In genomic region chr9:121950418-121951113, GRCm38 (mm10) we compare ENCODE assay signal across 8 mouse cellular contexts. TPM values are rescaled to one million over a fixed set of nuclear protein-coding genes. Genes with fewer than 3 reads are reported as not detected.
DNase-seq lines count a peak whose midpoint lies in the region; ATAC-seq lines count a peak whose summit lies in the region.

Fam198a (plus strand) TSS chr9:121950988.

- peak within 1 kb of the TSS; percentile 64 for H3K27ac ChIP-seq in hindbrain, embryonic 13.5 days
- H3K27ac ChIP-seq in limb, embryonic 15.5 days: peak within 1 kb of the TSS; percentile 87
- H3K27ac ChIP-seq in midbrain, embryonic 15.5 days: peak within 1 kb of the TSS; percentile 45; the same call in 1 of the 2 replicates

- peak; percentile 49 for DNase-seq in embryo, embryonic 10 days (ENCODE audit: low spot score)
- DNase-seq in embryo, embryonic 9.5 days (ENCODE audit: extremely low spot score): no peak
- DNase-seq in cerebellum, adult 9-10 months: peak; percentile 54
- peak; percentile 41 to 59 for DNase-seq in gastrocnemius, adult 8-10 months (ENCODE audit: low spot score in 2 of 2)
- DNase-seq in thymus, postnatal 0 days (ENCODE audit: low spot score): no peak

- peaks cover 17% of the 10 kb centered on the region for H3K4me1 ChIP-seq in hindbrain, embryonic 13.5 days (replicated peaks)
- H3K4me1 ChIP-seq in limb, embryonic 15.5 days: peaks cover 42% of the 10 kb centered on the region
- H3K4me1 ChIP-seq in midbrain, embryonic 15.5 days: peaks cover 11% of the 10 kb centered on the region

- H3K9ac ChIP-seq in hindbrain, embryonic 13.5 days: peak within 1 kb of the TSS; percentile 54
- H3K9ac ChIP-seq in limb, embryonic 15.5 days: peak within 1 kb of the TSS; percentile 34
- H3K9ac ChIP-seq in midbrain, embryonic 15.5 days: no peak within 1 kb of the TSS

- no peaks in the 10 kb centered on the region for H3K9me3 ChIP-seq in hindbrain, embryonic 13.5 days
- H3K9me3 ChIP-seq in limb, embryonic 15.5 days: no peaks in the 10 kb centered on the region
- no peaks in the 10 kb centered on the region for H3K9me3 ChIP-seq in midbrain, embryonic 15.5 days

- peak within 1 kb of the TSS; percentile 47 for H3K4me2 ChIP-seq in hindbrain, embryonic 13.5 days
- peak within 1 kb of the TSS; percentile 53 for H3K4me2 ChIP-seq in limb, embryonic 15.5 days
- peak within 1 kb of the TSS; percentile 38 for H3K4me2 ChIP-seq in midbrain, embryonic 15.5 days

- H3K4me3 ChIP-seq in hindbrain, embryonic 13.5 days: peak within 1 kb of the TSS; percentile 15
- H3K4me3 ChIP-seq in limb, embryonic 15.5 days: peak within 1 kb of the TSS; percentile 41
- 0 out of 2 replicates have a peak within 1 kb of the TSS, but pooled peaks have one; percentile 2 for H3K4me3 ChIP-seq in midbrain, embryonic 15.5 days

- 0 out of 2 replicates have a peak, but pooled peaks cover 2% of the 10 kb centered on the region for H3K27me3 ChIP-seq in hindbrain, embryonic 13.5 days
- H3K27me3 ChIP-seq in limb, embryonic 15.5 days: no peaks in the 10 kb centered on the region
- H3K27me3 ChIP-seq in midbrain, embryonic 15.5 days (replicated peaks): no peaks in the 10 kb centered on the region

- WGBS in hindbrain, embryonic 13.5 days: 10% methylated on average over 14 of the region's 14 CpGs
- 4% methylated on average over 14 of the region's 14 CpGs for WGBS in limb, embryonic 15.5 days
- 8% methylated on average over 14 of the region's 14 CpGs for WGBS in midbrain, embryonic 15.5 days

- H3K36me3 ChIP-seq in hindbrain, embryonic 13.5 days: no peaks in the 10 kb centered on the region
- H3K36me3 ChIP-seq in limb, embryonic 15.5 days: no peaks in the 10 kb centered on the region
- no peaks in the 10 kb centered on the region for H3K36me3 ChIP-seq in midbrain, embryonic 15.5 days (replicated peaks)

- ATAC-seq in hindbrain, embryonic 13.5 days (ENCODE audit: low FRiP score): peak; percentile 90
- peak; percentile 91 for ATAC-seq in limb, embryonic 15.5 days (ENCODE audit: insufficient number of reproducible peaks, low FRiP score, low TSS enrichment, low read depth)
- peak; percentile 79 for ATAC-seq in midbrain, embryonic 15.5 days (replicated peaks)

RNA-seq across cellular contexts. Expression of gene Fam198a, which starts in this region (rescaled TPM):
- total RNA-seq in gastrocnemius, adult 8-10 months (2022): under 1 TPM; 0.31 to 0.94 (median 0.60) TPM
- polyA plus RNA-seq in hindbrain, embryonic 13.5 days (2015; fragmentation: Nextera tagmentation; extraction: Ambion mirVana): 2.1 and 2.5 TPM in 2 replicates
- polyA plus RNA-seq in limb, embryonic 15.5 days (2015; fragmentation: Nextera tagmentation; extraction: Ambion mirVana): 7.6 and 10.0 TPM in 2 replicates
- polyA plus RNA-seq in midbrain, embryonic 15.5 days (2015; fragmentation: Nextera tagmentation; extraction: Ambion mirVana): 1.7 and 2.2 TPM in 2 replicates
- polyA plus RNA-seq in thymus, postnatal 0 days (2015; fragmentation: Nextera tagmentation; extraction: Ambion mirVana): 0.31 and 0.57 TPM in 2 replicates

Comparison
In these comparisons a context has a peak if more than half of its experiments do, and no peak if none do; other contexts are left out.
1. DNase-seq: peak in embryo, embryonic 10 days (single experiment) and cerebellum, adult 9-10 months (single experiment); none in embryo, embryonic 9.5 days (single experiment) and thymus, postnatal 0 days (single experiment).
2. Peak in DNase-seq in gastrocnemius, adult 8-10 months; RNA of the gene not detected or under 1 TPM.
3. Peak in every context shown above with its lines, with median percentiles within 50 percentile points of each other: ATAC-seq, H3K27ac ChIP-seq, H3K4me2 ChIP-seq and H3K4me3 ChIP-seq.